Mouse (Mus musculus) MEL (cell line): ENCODE data around the gene Atp8a2.

Experiments used
- MYC ChIP-seq: IDR thresholded peaks from 2 replicates; pipeline ENCODE4 v1.6.1; 2011; ENCODE audit warnings: low read depth, mild to moderate bottlenecking, low read length, improper control_type of control experiment, moderate library complexity
- POLR2A ChIP-seq, 2 experiments: IDR thresholded peaks; 2 replicates each; pipeline ENCODE4 v1.6.1; 2011 to 2012; ENCODE audit warnings: low read length in 2 of 2, mild to moderate bottlenecking in 2 of 2, control low read depth in 1 of 2, improper control_type of control experiment in 1 of 2, low read depth in 1 of 2, moderate library complexity in 1 of 2; ENCODE audit not compliant: control insufficient read depth in 1 of 2, insufficient read depth in 1 of 2, poor library complexity in 1 of 2
- ZKSCAN1 ChIP-seq: IDR thresholded peaks from 2 replicates; pipeline ENCODE4 v1.6.1; 2012; ENCODE audit warnings: low read depth, mild to moderate bottlenecking, inconsistent platforms, low read length, improper control_type of control experiment, moderate library complexity

GRCm38 (mm10) chr14:59627823-59628222 lies 569.2 kb downstream of the Atp8a2 start:
- no peak for TF ChIP-seq MYC
- TF ChIP-seq POLR2A (IDR thresholded peaks at IDR 0.05; ENCODE audit: control insufficient read depth in 1 of 2, insufficient read depth in 1 of 2, low read depth in 1 of 2, low read length in 2 of 2, poor library complexity in 1 of 2) = no peak
- TF ChIP-seq ZKSCAN1 = no peak
